Mouse (Mus musculus) right cerebral cortex, adult 2 months (tissue): ENCODE measurements around the gene Disp1.

ENCODE experiments used
- DNase-seq, 2 experiments: peaks; one replicate each; pipeline ENCODE4 v3.0.0; 2021 to 2022; ENCODE audit warnings: low spot score in 2 of 2

Gene Disp1

DNA sequence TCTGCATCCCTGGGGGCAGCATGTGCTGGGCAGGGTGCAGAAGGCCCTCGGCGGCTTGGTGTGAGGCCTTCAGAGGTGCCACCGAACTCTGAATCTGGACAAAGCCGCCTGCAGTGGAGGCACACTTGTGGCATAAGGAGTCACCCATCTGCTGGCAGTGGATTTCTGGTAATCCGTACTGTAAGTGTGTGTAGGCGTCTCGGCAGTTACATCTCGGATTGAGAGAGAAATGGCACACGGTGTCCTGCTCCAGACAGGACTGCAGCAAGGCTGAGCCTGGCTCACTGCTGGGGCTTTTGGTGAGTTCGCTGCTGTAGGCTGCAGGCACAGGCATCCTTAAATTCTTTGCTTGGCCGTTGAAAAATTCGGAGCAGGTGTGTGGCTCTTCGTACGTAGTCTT lies 134.5 kb downstream of the Disp1 start:
- no peak for DNase-seq

- peak; percentile 24 to 31 for DNase-seq
Observed at GRCm38 (mm10) chr1:183084085-183085050, 137.0 kb downstream of the Disp1 start.

DNA sequence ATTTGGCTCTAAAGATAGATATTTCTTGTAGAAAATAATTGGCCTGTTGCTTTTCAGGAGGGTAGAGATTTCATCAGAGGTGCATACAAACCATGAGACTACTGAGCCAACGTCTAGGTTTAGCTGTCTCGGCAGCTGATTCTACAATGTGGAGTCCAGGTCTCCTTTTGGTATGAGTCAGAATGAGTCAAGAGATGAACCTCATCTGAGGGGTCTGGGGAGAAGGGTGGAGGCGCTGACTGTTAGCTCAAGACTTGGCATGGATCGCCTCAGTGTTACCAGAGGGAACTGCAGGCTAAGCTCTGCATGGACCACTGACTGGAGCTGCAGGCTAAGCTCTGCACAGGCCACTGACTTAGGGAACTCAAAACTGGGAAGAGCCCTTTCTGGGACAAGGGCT lies 138.9 kb downstream of the Disp1 start:
- DNase-seq: no peak

- no peak for DNase-seq
Observed at GRCm38 (mm10) chr1:183081126-183081525, 140.2 kb downstream of the Disp1 start.

- DNase-seq: peak; percentile 49 to 55
Observed at GRCm38 (mm10) chr1:183075121-183075822, 146.1 kb downstream of the Disp1 start.

DNA sequence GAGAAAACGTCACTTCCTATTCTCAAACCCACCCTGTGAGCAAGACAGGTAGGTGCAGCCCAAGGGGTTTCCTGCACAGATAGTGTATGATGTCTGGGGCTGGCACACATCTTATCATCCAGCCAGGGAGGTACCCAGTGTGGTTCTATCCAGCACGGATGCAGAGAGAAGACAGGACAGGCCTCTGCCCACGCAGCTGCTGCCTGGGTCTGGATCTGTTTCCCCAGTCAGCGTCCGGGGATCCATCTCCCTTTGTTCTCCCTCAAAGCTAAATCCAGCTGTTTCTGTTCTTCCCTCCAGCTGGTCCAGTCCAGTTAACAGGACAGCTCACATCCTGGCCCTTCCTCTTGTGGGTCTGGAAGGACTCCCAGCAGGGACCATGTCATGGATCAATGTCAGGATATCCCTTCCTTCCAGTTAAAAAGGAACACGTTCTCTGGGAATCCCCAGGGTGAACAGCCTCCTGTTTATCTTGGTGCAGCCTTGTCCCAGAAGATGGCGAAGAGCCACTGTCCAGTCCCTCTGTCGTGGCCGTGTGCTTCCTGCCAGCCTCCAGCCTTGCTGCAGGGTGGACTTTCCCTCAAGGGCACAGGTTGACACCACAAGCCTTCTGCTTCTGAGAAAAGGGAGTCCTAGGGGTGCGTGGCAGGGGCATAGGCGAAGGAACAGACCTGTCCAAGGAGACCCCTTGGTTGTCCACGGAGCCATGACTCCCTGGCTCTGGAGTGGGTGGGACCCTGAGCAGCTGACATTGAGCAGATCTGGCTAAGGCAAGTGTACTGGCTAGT lies 148.9 kb downstream of the Disp1 start:
- DNase-seq: no peak

DNA sequence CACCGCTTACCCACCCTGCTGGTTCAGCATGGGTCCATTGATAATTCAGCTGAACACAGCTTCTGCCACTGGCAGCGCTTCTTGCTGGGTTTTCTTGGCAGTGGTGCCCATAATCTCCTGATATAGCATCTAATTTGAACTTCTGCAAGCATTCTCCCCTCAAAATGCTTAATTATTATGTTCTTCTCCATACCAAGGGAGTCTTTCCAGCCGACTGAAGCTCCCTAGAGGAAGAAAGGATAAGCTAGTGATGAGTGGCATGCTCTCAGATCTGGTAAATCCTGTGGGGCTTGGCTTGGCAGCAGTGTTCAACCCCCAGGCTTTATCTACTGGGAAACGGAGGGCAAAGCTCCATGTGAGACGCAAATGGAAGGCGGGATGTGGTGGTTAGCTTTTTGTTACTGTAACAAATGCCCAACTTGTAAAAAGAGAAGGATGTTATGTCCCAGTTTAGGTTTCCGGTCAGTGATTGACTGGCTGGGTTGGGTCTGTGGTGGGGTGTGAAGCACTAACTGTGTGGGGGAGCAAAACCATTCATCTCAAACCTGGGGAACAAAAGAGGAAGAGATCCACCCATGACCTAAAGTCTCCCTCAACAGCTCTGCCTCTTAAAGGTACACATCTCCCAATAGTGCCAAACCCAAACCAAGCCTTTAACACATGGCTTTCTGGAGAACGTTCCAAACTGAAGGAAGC lies 151.2 kb downstream of the Disp1 start:
- DNase-seq: no peak

- no peak for DNase-seq
Observed at GRCm38 (mm10) chr1:183067807-183068206, 153.5 kb downstream of the Disp1 start.

GRCm38 (mm10) chr1:183066981-183067380 lies 154.3 kb downstream of the Disp1 start:
- no peak for DNase-seq

DNA sequence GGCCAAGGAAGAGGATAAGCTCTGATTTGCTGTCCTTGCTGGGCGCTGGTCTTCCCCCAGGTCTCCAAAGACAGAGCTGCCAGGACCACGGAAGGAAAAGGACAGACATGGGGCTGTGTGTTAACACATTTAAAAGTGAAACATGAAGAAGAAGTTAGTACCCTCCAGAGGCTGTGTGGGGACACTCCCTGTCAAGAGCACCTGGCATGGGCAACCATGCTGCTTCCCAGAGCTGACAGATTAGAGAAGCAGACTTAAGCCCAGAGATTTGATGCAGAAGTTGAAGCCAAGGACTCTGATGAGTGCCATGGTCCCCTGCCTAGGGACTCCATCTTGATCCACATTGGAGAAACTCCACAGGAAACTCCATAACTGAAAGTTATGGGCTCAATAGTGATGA lies 160.7 kb downstream of the Disp1 start:
- DNase-seq: no peak

- no peak for DNase-seq
Observed at GRCm38 (mm10) chr1:183056289-183056655, 165.1 kb downstream of the Disp1 start.

GRCm38 (mm10) chr1:183055608-183056288 lies 165.6 kb downstream of the Disp1 start:
- no peak for DNase-seq

- no peak for DNase-seq
Observed at GRCm38 (mm10) chr1:183052663-183053062, 168.7 kb downstream of the Disp1 start.

- DNase-seq: no peak
Observed at GRCm38 (mm10) chr1:183049295-183049694, 172.0 kb downstream of the Disp1 start.

GRCm38 (mm10) chr1:183047913-183048523 lies 173.3 kb downstream of the Disp1 start:
- DNase-seq: no peak

- DNase-seq: no peak
Observed at GRCm38 (mm10) chr1:183047191-183047912, 174.0 kb downstream of the Disp1 start.

GRCm38 (mm10) chr1:183046081-183046480 lies 175.2 kb downstream of the Disp1 start:
- no peak for DNase-seq

- DNase-seq: peak; percentile 69 to 73
Observed at GRCm38 (mm10) chr1:183043161-183043812, 178.0 kb downstream of the Disp1 start.

- DNase-seq: no peak
Observed at GRCm38 (mm10) chr1:183041703-183042102, 179.6 kb downstream of the Disp1 start.
